Mouse (Mus musculus): ENCODE data around the gene Gpr87.

DNA sequence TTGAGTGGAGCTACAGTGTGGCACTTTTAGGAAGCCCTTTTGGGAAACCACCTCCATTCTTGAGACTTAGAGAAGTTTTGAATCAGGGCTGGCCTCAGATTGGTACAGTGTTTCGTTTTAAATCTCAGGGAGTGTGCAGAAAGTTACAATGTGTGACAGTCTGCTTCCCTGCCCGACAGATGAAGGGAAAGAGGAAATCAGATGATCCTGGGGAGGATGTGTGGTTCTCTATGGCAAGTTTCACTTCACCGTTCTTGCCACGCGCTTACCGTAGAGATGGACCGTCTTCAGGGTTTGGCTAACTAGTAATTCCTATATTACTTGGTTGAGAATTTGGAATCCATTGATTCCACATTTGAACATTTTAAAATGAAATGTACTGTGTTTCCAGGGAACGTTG lies 16.9 kb upstream of the Gpr87 start:
- no peak for TF ChIP-seq POLR2A (IDR thresholded peaks at IDR 0.05; ENCODE audit: borderline replicate concordance, extremely low read depth, low read depth, low read length)
- no peak for TF ChIP-seq CTCF (IDR thresholded peaks at IDR 0.05; ENCODE audit: insufficient read depth, low read length)
